Mouse (Mus musculus) heart, embryonic 12.5 days (tissue): ENCODE measurements at regions not wholly inside any gene's neighbourhood (a gene's known extent, or its start where the extent isn't known, plus 50 kb on each side); places are given as distances from the start of the nearest gene placed in this dataset.

ENCODE experiments used
- ATAC-seq: fragments of 200-750 bp; cut with Nextera tagmentation; 2 replicates; pipeline ENCODE4 v1.8.0; 2017; ENCODE audit warnings: moderate TSS enrichment, moderate library complexity; ENCODE audit not compliant: insufficient number of reproducible peaks, low FRiP score
- H3K27ac ChIP-seq: fragments of 300-500 bp; sonication (generic); 2 replicates; pipeline ENCODE4 v1.5.1; 2016; ENCODE audit warnings: mild to moderate bottlenecking, moderate library complexity; ENCODE audit not compliant: poor library complexity, severe bottlenecking
- H3K27me3 ChIP-seq: fragments of 300-500 bp; sonication (generic); replicated peaks from 2 replicates; pipeline ENCODE4 v1.6.1; 2016; ENCODE audit warnings: mild to moderate bottlenecking, moderate library complexity
- H3K36me3 ChIP-seq: fragments of 300-500 bp; sonication (generic); 2 replicates; pipeline ENCODE4 v1.6.1; 2016; ENCODE audit warnings: mild to moderate bottlenecking, moderate library complexity
- H3K4me1 ChIP-seq: fragments of 300-500 bp; sonication (generic); replicated peaks from 2 replicates; pipeline ENCODE4 v1.6.1; 2016; ENCODE audit warnings: mild to moderate bottlenecking
- H3K4me2 ChIP-seq: fragments of 300-500 bp; sonication (generic); 2 replicates; pipeline ENCODE4 v1.6.1; 2016; ENCODE audit warnings: mild to moderate bottlenecking, moderate library complexity
- H3K4me3 ChIP-seq: fragments of 300-500 bp; sonication (generic); 2 replicates; pipeline ENCODE4 v1.5.1; 2016; ENCODE audit warnings: mild to moderate bottlenecking
- H3K9ac ChIP-seq: fragments of 300-500 bp; sonication (generic); 2 replicates; pipeline ENCODE4 v1.6.1; 2016; ENCODE audit warnings: mild to moderate bottlenecking, moderate library complexity
- H3K9me3 ChIP-seq: fragments of 300-500 bp; sonication (generic); replicated peaks from 2 replicates; pipeline ENCODE4 v1.6.1; 2016; ENCODE audit warnings: mild to moderate bottlenecking, moderate library complexity
- WGBS: fragments of 180-500 bp; shearing (Covaris S2); methylation state at CpG from one replicate; pipeline ENCODE4 v1.1.7; 2016; 5-methylcytosine and 5-hydroxymethylcytosine counted together

DNA sequence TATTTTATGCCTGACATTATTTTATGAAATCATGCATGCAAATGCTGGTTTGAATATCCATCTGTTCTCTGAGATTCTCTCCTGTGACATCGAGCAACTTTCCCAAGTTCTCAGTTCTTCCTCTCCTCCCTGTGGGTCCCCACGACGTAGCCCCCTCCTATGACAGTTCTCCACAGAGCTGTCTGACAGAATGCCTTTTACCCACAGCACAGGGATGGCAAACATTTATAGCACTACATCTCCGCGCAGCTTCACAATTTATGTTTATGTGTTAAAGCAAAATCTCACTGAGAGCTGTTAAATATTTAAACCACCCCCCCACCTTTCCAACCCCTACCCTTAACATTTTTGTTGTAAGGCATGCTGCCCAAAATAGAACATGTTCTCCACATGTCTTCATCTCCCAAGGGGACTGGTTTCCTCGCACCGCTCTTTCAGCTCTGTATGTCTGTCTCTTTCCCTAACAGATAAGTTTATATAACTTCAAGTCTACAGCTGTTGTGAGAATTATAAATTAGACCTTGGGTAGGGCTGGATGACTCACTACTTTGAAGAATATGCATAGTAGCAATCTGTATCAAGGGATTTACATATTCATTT lies 63.5 kb upstream of the Ndst3 start:
- Histone ChIP-seq H3K9me3 (no peaks in the 10 kb centered on the region), H3K9ac (no peak overlapping the region), H3K4me2 (no peak overlapping the region), H3K27ac (no peak overlapping the region), H3K36me3 (no peaks in the 10 kb centered on the region), H3K4me1 (0 out of 2 replicates have a peak, but pooled peaks cover 4% of the 10 kb centered on the region), H3K4me3 (no peak overlapping the region), H3K27me3 (no peaks in the 10 kb centered on the region)
- 58% methylated on average over 7 of the region's 7 CpGs for WGBS
- ATAC-seq = no peak

DNA sequence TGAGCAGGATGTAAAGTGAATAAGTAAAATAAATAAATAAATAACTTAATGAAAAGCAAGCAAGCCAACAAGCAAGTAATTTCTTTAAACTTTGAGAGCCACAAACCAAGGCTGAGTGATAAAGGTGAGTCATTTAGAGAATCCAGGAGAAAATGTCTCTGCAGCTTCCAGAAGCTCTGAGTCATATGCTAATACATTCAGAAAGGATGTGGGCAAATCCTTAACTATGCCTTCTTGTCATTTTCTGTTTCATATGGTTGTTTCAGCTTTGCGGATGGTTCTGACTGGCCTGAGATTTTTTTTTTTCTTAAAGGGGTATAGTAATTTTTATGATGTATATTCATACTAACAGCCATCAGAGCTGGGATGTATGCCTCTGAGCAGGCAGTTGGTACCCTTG lies 64.3 kb upstream of the Ndst3 start:
- Histone ChIP-seq H3K27ac (no peak overlapping the region), H3K36me3 (no peaks in the 10 kb centered on the region), H3K9ac (no peak overlapping the region), H3K9me3 (no peaks in the 10 kb centered on the region), H3K27me3 (no peaks in the 10 kb centered on the region), H3K4me1 (0 out of 2 replicates have a peak, but pooled peaks cover 4% of the 10 kb centered on the region), H3K4me3 (no peak overlapping the region), H3K4me2 (no peak overlapping the region)
- ATAC-seq = no peak
- WGBS = 69% methylated on average over 1 of the region's 1 CpGs

GRCm38 (mm10) chr3:123765911-123766556 lies 75.4 kb upstream of the Ndst3 start:
- Histone ChIP-seq H3K4me3 (no peak overlapping the region), H3K4me2 (no peak overlapping the region), H3K9ac (no peak overlapping the region), H3K36me3 (no peaks in the 10 kb centered on the region), H3K9me3 (no peaks in the 10 kb centered on the region), H3K27ac (no peak overlapping the region), H3K27me3 (no peaks in the 10 kb centered on the region), H3K4me1 (no peaks in the 10 kb centered on the region)
- 75% methylated on average over 3 of the region's 3 CpGs for whole genome bisulfite sequencing
- ATAC-seq = no peak

DNA sequence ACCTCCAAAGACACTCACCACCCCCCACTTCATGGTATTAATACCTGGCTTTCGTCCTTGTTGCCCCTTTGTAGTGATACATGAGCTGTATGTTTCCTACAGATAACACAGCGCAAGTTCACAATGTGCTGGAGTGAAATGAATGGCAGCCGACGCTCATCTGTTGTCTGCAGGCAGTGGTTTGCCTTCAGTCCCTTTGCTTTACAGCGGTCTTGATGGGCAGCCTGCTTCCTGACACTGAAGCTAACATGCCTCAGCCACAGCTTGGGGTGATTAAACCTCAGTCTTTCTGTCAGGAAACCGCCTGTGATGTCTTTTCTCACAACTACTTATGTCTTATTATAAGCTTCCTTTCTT lies 75.9 kb upstream of the Ndst3 start:
- H3K9me3 ChIP-seq = no peaks in the 10 kb centered on the region
- H3K9ac ChIP-seq = no peak overlapping the region
- no peaks in the 10 kb centered on the region for H3K4me1 ChIP-seq
- ATAC-seq = no peak
- no peaks in the 10 kb centered on the region for H3K27me3 ChIP-seq
- no peak overlapping the region for H3K4me3 ChIP-seq
- H3K27ac ChIP-seq = no peak overlapping the region
- no peak overlapping the region for H3K4me2 ChIP-seq
- no peaks in the 10 kb centered on the region for H3K36me3 ChIP-seq
- 45% methylated on average over 6 of the region's 6 CpGs for WGBS

DNA sequence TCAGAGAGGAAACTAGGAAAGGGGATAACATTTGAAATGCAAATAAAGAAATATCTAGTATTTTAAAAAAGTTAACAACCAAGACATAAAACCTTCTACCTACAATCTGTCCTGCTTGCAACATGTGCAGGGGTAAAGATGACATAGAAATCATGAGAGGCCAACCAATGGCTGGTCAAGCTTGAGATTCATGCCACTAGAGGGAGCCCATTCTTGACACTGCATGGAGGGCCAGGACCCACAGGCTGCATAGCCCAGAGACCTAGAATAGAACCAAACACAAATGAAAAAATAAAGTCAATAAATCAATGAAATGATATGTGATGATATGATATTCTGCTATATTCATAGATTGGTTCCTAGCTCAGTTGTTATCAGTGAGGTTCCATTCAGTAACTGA lies 89.9 kb upstream of the Ndst3 start:
- Histone ChIP-seq H3K4me3 (no peak overlapping the region), H3K9ac (no peak overlapping the region), H3K4me2 (no peak overlapping the region), H3K4me1 (no peaks in the 10 kb centered on the region), H3K36me3 (no peaks in the 10 kb centered on the region), H3K27ac (no peak overlapping the region), H3K27me3 (no peaks in the 10 kb centered on the region), H3K9me3 (no peaks in the 10 kb centered on the region)
- ATAC-seq = no peak

DNA sequence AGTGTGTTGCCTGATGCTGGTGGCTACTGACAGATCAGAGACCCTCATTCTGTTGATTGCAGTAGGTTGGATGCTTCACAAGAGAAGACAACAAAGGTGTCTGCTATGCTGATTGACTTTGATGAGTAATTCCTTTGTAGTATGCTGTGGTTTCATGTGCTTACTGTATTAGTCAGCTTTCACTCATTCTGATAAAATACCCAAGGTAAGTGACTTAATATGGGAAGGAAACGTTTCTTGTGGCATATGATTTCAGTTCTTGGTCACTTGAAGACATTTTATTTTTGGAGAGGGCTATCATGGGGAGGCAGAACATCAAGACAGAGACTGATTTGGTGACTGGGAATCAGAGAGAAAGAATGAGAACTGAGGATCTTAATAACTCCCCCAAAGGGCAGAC lies 90.9 kb upstream of the Ndst3 start:
- ATAC-seq = no peak
- Histone ChIP-seq H3K36me3 (no peaks in the 10 kb centered on the region), H3K27me3 (no peaks in the 10 kb centered on the region), H3K9ac (no peak overlapping the region), H3K4me2 (no peak overlapping the region), H3K4me1 (no peaks in the 10 kb centered on the region), H3K27ac (no peak overlapping the region), H3K4me3 (no peak overlapping the region), H3K9me3 (no peaks in the 10 kb centered on the region)
- WGBS = 56% methylated on average over 1 of the region's 1 CpGs

- ATAC-seq = no peak
- Histone ChIP-seq H3K27me3 (no peaks in the 10 kb centered on the region), H3K9ac (no peak overlapping the region), H3K4me2 (no peak overlapping the region), H3K27ac (no peak overlapping the region), H3K36me3 (no peaks in the 10 kb centered on the region), H3K4me3 (no peak overlapping the region), H3K4me1 (no peaks in the 10 kb centered on the region), H3K9me3 (no peaks in the 10 kb centered on the region)
- WGBS = 68% methylated on average over 1 of the region's 1 CpGs
Observed at GRCm38 (mm10) chr3:123784127-123784526, 93.5 kb upstream of the Ndst3 start.

- Histone ChIP-seq H3K4me1 (no peaks in the 10 kb centered on the region), H3K27me3 (no peaks in the 10 kb centered on the region), H3K36me3 (no peaks in the 10 kb centered on the region), H3K27ac (no peak overlapping the region), H3K9me3 (no peaks in the 10 kb centered on the region), H3K4me2 (no peak overlapping the region), H3K9ac (no peak overlapping the region), H3K4me3 (no peak overlapping the region)
- 82% methylated on average over 1 of the region's 1 CpGs for WGBS
- ATAC-seq = no peak
Observed at GRCm38 (mm10) chr3:123794011-123794410, 103.4 kb upstream of the Ndst3 start.

DNA sequence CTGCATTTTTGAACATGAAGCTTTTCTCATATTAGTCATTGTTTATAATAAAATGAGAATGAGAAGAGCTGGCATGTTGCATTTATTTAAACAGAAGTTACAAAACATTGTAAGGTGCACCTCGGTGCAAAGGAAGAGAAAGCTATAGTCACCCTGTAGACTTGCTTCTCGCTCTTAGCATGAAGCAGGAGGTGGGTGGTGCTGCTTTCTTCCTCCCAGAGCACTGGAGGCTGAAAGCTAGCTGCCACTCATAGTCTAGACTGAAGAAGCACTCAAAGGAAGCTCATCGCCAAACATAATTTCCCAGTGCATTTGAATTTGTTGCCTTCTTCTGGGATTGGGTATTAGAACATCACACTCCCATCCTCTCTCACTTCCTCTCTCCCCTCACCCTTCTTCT lies 114.7 kb upstream of the Ndst3 start:
- Histone ChIP-seq H3K4me2 (no peak overlapping the region), H3K27me3 (no peaks in the 10 kb centered on the region), H3K36me3 (no peaks in the 10 kb centered on the region), H3K9ac (no peak overlapping the region), H3K4me3 (no peak overlapping the region), H3K27ac (no peak overlapping the region), H3K9me3 (no peaks in the 10 kb centered on the region), H3K4me1 (no peaks in the 10 kb centered on the region)
- no peak for ATAC-seq
- WGBS = 76% methylated on average over 3 of the region's 3 CpGs

GRCm38 (mm10) chr3:123806050-123806449 lies 115.4 kb upstream of the Ndst3 start:
- no peak overlapping the region for H3K9ac ChIP-seq
- H3K4me1 ChIP-seq = no peaks in the 10 kb centered on the region
- no peaks in the 10 kb centered on the region for H3K27me3 ChIP-seq
- H3K4me3 ChIP-seq = no peak overlapping the region
- no peak overlapping the region for H3K27ac ChIP-seq
- no peaks in the 10 kb centered on the region for H3K36me3 ChIP-seq
- 73% methylated on average over 1 of the region's 1 CpGs for WGBS
- H3K9me3 ChIP-seq = no peaks in the 10 kb centered on the region
- no peak overlapping the region for H3K4me2 ChIP-seq
- ATAC-seq = no peak

DNA sequence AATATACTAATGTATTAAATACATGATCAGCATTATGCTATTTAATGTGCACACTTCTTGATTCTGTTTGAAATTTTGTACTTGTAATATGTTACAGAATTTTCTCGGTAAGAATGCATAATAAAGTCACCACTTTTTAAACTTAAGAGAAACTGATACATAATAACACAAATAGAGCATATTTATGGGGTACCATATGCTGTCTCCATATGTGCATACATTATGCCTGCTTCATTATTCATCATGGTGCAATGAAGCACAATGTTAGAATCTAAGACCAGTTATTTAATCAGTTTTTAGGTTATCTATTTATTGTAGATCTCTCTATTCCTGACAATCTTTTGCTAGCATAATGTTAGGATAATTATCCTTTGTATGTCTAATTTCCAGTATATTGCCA lies 115.9 kb upstream of the Ndst3 start:
- no peak for ATAC-seq
- Histone ChIP-seq H3K4me2 (no peak overlapping the region), H3K4me1 (no peaks in the 10 kb centered on the region), H3K27me3 (no peaks in the 10 kb centered on the region), H3K36me3 (no peaks in the 10 kb centered on the region), H3K9me3 (no peaks in the 10 kb centered on the region), H3K27ac (no peak overlapping the region), H3K9ac (no peak overlapping the region), H3K4me3 (no peak overlapping the region)
- WGBS = 67% methylated on average over 1 of the region's 1 CpGs
